Mouse (Mus musculus) hindbrain, embryonic 13.5 days (tissue): ENCODE data around the gene Megf11. TPM values are rescaled to one million over a fixed set of nuclear protein-coding genes. Genes with fewer than 3 reads are reported as not detected.
A peak's percentile ranks its signal among the peaks of the same experiment; 100 is the strongest.
"Not testable (repeated sequence)": the region's sequence is repeated elsewhere in the genome, so short reads cannot be mapped to it uniquely, and the experiment has no call there.

Source experiments
- ATAC-seq: fragments of 200-750 bp; cut with Nextera tagmentation; 2 replicates; pipeline ENCODE4 v1.8.0; 2017; ENCODE audit warnings: moderate TSS enrichment; ENCODE audit not compliant: low FRiP score
- H3K27ac ChIP-seq: fragments of 300-500 bp; sonication (generic); 2 replicates; pipeline ENCODE4 v1.5.1; 2015; ENCODE audit warnings: inconsistent platforms, mild to moderate bottlenecking, moderate library complexity
- H3K27me3 ChIP-seq: fragments of 300-500 bp; sonication (generic); 2 replicates; pipeline ENCODE4 v1.6.1; 2015; ENCODE audit warnings: mild to moderate bottlenecking, inconsistent platforms
- H3K36me3 ChIP-seq: fragments of 300-500 bp; sonication (generic); 2 replicates; pipeline ENCODE4 v1.6.1; 2015; ENCODE audit warnings: mild to moderate bottlenecking, inconsistent platforms
- H3K4me1 ChIP-seq: fragments of 300-500 bp; sonication (generic); replicated peaks from 2 replicates; pipeline ENCODE4 v1.6.1; 2015; ENCODE audit warnings: inconsistent platforms
- H3K4me2 ChIP-seq: fragments of 300-500 bp; sonication (generic); 2 replicates; pipeline ENCODE4 v1.6.1; 2015; ENCODE audit warnings: inconsistent platforms, mild to moderate bottlenecking, moderate library complexity
- H3K4me3 ChIP-seq: fragments of 300-500 bp; sonication (generic); 2 replicates; pipeline ENCODE4 v1.5.1; 2015; ENCODE audit warnings: mild to moderate bottlenecking, inconsistent platforms
- H3K9ac ChIP-seq: fragments of 300-500 bp; sonication (generic); 2 replicates; pipeline ENCODE4 v1.6.1; 2015; ENCODE audit warnings: mild to moderate bottlenecking, inconsistent platforms
- H3K9me3 ChIP-seq: fragments of 300-500 bp; sonication (generic); 2 replicates; pipeline ENCODE4 v1.6.1; 2016; ENCODE audit warnings: inconsistent platforms
- WGBS: fragments of 180-500 bp; shearing (Covaris S2); methylation state at CpG from one replicate; pipeline ENCODE4 v1.1.7; 2015; 5-methylcytosine and 5-hydroxymethylcytosine counted together
- polyA plus RNA-seq: library from polyadenylated mRNA; unstranded; fragments of >200 nt; fragmentation: Nextera tagmentation; extraction: Ambion mirVana; gene quantifications from 2 replicates; pipeline ENCODE4 v1.2.1, GENCODE M21; 2015

The Megf11 gene
- polyA plus RNA-seq, 1 experiment from 2014 or later, result 15.7 TPM

DNA sequence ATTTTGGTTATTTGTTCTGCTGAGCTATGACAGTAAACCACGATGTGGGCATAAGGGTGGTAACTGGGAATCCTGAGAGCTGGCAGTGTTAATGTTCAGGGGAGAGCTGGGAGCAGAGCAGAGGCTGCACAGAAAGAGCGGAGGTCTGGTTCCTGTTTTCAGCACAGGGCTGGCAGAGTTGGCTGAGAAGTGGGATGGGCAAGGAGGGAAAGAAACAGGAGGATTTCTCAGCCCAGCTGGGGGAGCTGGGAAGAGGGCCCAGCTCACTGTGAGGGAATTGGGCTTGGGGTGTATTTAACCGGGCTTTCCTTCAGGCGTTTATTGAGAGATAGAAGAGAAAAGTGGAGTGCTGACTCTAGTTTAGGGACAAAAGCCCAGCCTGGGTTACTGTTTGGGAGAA is 88.3 kb downstream of the Megf11 start:
- H3K9ac ChIP-seq, result no peak overlapping the region
- no peak for ATAC-seq
- H3K4me2 ChIP-seq, result no peak overlapping the region
- H3K36me3 ChIP-seq, result no peaks in the 10 kb centered on the region
- H3K27ac ChIP-seq, result no peak overlapping the region
- peaks cover 42% of the 10 kb centered on the region for H3K4me1 ChIP-seq
- 0 out of 2 replicates have a peak, but pooled peaks cover 9% of the 10 kb centered on the region for H3K27me3 ChIP-seq
- WGBS, result 59% methylated on average over 4 of the region's 4 CpGs
- no peaks in the 10 kb centered on the region for H3K9me3 ChIP-seq
- H3K4me3 ChIP-seq, result no peak overlapping the region

DNA sequence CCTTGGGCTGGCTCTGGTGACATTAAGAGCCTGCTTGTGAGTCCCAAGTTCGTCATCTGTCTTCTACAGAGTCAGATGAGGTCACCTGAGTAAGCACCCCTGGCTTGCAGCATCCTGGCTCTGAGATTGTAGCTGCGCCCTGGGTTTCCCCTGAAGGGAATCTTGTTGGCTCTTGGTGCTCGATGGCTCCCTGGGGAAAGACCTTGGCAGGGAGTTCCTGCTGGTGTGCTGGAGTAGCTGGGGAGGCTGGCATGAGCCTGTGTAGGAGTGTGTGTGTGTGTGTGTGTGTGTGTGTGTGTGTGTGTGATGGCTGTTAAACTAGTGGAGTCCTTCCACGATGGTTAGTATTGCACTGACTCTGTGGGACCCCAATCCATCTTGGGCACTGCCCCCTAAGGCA is 88.7 kb downstream of the Megf11 start:
- no peaks in the 10 kb centered on the region for H3K36me3 ChIP-seq
- 40% methylated on average over 4 of the region's 4 CpGs for WGBS
- H3K9ac ChIP-seq, result no peak overlapping the region
- H3K27me3 ChIP-seq, result 0 out of 2 replicates have a peak, but pooled peaks cover 9% of the 10 kb centered on the region
- no peak for ATAC-seq
- H3K4me2 ChIP-seq, result no peak overlapping the region
- H3K4me1 ChIP-seq, result peaks cover 42% of the 10 kb centered on the region
- H3K9me3 ChIP-seq, result no peaks in the 10 kb centered on the region
- H3K4me3 ChIP-seq, result no peak overlapping the region
- no peak overlapping the region for H3K27ac ChIP-seq

DNA sequence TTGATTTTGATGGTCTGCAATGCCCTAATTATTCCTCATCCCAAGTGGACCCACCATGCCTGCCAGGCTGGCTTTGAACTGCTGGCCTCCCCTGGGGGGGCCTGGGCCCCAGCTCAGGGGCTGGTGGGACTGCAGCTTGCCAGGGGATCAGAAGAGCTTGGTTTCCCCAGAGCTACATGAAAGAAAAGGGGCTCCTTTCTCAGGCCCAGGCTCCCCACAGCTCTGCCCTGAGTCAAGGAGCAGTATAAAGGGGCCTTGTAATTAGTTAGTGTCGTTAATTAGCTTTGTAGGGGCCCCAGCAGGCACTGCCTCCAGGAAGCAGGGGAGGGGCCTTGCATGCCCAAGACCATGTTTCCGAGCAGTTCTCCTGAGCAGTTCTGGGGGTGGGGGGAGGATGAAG is 90.5 kb downstream of the Megf11 start:
- no peak for ATAC-seq
- Histone ChIP-seq H3K4me1 (peaks cover 42% of the 10 kb centered on the region), H3K9me3 (no peaks in the 10 kb centered on the region), H3K27ac (0 out of 2 replicates have a peak overlapping the region, but pooled peaks have one; percentile 19), H3K36me3 (no peaks in the 10 kb centered on the region), H3K4me3 (no peak overlapping the region), H3K9ac (no peak overlapping the region), H3K4me2 (no peak overlapping the region), H3K27me3 (0 out of 2 replicates have a peak, but pooled peaks cover 9% of the 10 kb centered on the region)
- 18% methylated on average over 2 of the region's 2 CpGs for WGBS

DNA sequence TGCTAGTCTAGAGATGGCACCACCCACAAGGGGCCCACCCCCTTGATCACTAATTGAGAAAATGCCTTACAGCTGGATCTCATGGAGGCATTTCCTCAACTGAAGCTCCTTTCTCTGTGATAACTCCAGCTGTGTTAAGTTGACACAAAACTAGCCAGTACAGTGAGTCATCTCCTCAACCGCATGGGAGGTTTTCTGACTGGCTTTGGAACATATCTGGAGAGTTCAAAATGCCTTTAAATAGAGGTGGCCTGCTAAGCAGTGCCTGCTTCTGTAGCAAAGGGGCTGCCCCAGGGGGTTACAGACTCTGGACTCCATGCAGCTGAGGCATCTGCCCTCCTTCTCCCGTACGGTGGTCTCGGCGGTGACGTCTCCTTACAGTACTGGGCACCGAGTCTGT is 92.0 kb downstream of the Megf11 start:
- not testable (repeated sequence) for ATAC-seq, H3K4me3 ChIP-seq

DNA sequence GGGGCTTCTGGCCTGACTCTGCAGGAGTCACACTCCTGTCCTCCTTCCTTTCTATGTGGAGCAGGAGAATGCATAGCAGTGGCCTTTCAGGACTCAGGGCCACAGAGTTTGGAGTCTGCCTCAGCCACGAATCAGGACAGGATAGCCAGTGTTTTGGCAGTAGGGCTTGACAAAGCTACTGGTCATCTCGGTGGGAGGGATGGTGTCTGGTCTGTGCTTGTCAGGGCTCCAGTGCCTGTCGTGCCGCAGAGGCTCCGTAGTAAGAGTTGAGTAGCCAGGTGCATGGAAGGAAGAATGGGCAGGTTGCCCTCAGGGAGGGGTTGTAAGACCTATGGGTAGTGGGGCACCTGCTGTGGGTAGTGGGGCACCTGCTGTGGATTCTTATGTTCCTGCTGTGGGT is 96.7 kb downstream of the Megf11 start:
- 83% methylated on average over 5 of the region's 5 CpGs for WGBS
- no peak for ATAC-seq
- H3K4me1 ChIP-seq, result 0 out of 2 replicates have a peak, but pooled peaks cover 7% of the 10 kb centered on the region

More for the DNA sequence above, 92.0 kb downstream of the Megf11 start:
- H3K4me2 ChIP-seq, H3K9ac ChIP-seq, H3K36me3 ChIP-seq, H3K27ac ChIP-seq, H3K27me3 ChIP-seq, H3K9me3 ChIP-seq: not testable (repeated sequence)
- peaks cover 38% of the 10 kb centered on the region for H3K4me1 ChIP-seq
- WGBS, result 77% methylated on average over 7 of the region's 7 CpGs

DNA sequence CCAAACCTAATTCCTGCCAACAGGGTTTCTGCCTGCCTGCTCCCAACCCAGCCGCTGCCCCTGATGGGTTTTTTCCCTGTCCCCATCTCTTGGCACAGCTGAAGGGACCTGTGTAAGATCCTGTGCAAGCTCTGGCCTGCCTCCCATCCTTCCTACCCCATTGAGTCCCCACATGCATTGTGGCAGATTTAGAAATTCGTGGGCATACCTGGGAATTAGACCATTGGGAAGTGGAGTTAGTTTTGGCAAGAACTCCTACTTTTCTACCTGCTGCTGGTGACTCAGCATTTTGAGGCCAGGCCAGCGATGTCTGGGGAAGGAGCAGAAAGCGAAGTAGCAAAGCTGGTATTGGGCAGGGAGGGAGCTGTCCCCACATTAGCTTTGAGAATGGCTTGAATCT is 102.0 kb downstream of the Megf11 start:
- Histone ChIP-seq H3K4me3 (no peak overlapping the region), H3K4me1 (peaks cover 6% of the 10 kb centered on the region), H3K27me3 (peaks cover 8% of the 10 kb centered on the region; the same call in 1 of the 2 replicates), H3K36me3 (no peaks in the 10 kb centered on the region), H3K9ac (no peak overlapping the region), H3K4me2 (no peak overlapping the region), H3K9me3 (no peaks in the 10 kb centered on the region), H3K27ac (no peak overlapping the region)
- WGBS, result 73% methylated on average over 4 of the region's 4 CpGs
- ATAC-seq, result no peak

More for the DNA sequence above, 96.7 kb downstream of the Megf11 start:
- H3K27me3 ChIP-seq, result peaks cover 16% of the 10 kb centered on the region; the same call in 1 of the 2 replicates
- H3K9me3 ChIP-seq, result no peaks in the 10 kb centered on the region
- no peak overlapping the region for H3K9ac ChIP-seq
- H3K27ac ChIP-seq, result no peak overlapping the region
- no peak overlapping the region for H3K4me3 ChIP-seq
- H3K36me3 ChIP-seq, result no peaks in the 10 kb centered on the region
- no peak overlapping the region for H3K4me2 ChIP-seq

DNA sequence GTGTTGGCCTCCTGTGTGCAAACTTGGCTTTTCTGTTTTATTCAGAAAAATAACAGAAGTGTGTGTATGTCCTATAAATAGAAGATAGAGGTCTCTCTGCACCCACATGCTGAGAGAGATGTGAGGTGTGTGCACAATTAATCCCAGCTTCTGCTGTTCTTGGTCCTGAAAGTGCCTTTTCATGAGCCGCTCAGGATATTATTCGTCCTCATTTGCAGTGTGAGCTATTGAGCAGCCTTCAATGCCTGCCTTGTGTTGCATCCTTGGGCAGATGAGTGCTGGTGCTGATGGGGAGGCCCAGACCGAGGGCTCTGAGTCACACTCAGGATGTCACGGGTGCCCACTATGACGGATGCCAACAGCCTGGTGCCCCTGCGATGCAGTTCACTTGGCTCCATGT is 109.2 kb downstream of the Megf11 start:
- Histone ChIP-seq H3K36me3 (no peaks in the 10 kb centered on the region), H3K4me2 (no peak overlapping the region), H3K9me3 (no peaks in the 10 kb centered on the region), H3K9ac (no peak overlapping the region), H3K27ac (no peak overlapping the region), H3K4me3 (no peak overlapping the region), H3K27me3 (0 out of 2 replicates have a peak, but pooled peaks cover 5% of the 10 kb centered on the region), H3K4me1 (peaks cover 23% of the 10 kb centered on the region)
- 82% methylated on average over 6 of the region's 6 CpGs for WGBS
- ATAC-seq, result no peak

DNA sequence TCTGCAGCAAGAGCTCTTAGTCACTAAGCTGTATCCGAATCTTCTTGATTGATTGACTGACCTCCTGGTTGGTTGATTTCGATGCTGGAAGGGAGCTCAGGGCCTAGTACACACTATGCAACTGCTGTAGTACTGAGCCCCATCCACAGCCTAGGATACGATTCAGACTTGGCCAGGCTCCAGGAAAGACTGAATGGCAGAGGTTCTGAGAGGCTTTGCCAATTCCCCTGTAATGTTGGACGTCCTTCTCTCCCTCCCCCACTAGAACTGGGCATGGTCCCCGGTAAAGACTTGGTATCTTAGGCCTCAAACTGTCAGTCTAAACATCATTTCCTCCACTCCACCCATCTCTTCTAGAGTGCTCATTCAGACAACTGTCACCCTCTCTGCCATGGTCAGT is 113.5 kb downstream of the Megf11 start:
- Histone ChIP-seq H3K4me2 (no peak overlapping the region), H3K9ac (no peak overlapping the region), H3K27ac (no peak overlapping the region), H3K27me3 (peaks cover 16% of the 10 kb centered on the region; the same call in 1 of the 2 replicates), H3K9me3 (no peaks in the 10 kb centered on the region), H3K4me1 (peaks cover 34% of the 10 kb centered on the region), H3K36me3 (no peaks in the 10 kb centered on the region), H3K4me3 (no peak overlapping the region)
- peak; percentile 70 for ATAC-seq
- WGBS, result 54% methylated on average over 5 of the region's 5 CpGs

DNA sequence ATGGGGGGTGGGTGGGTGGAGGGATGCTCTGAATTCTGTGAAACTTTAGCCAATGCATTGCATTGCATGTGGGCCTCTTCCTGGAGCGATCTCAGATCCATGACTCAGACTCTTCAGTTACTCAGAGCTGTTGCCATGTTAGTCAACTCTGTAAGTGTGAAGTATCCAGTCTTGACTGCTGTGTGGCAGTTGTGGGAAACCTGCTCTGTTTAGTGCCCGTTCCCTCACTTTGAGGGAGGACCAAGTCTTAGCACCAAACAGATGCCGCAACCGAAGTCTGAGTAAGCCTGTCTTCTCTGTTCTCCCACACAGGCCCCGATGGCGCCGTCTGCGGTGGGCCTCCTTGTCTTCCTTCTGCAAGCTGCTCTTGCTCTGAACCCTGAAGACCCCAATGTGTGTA is 115.8 kb downstream of the Megf11 start:
- Histone ChIP-seq H3K9ac (no peak overlapping the region), H3K4me1 (peaks cover 53% of the 10 kb centered on the region), H3K27ac (no peak overlapping the region), H3K4me2 (no peak overlapping the region), H3K27me3 (peaks cover 12% of the 10 kb centered on the region; the same call in 1 of the 2 replicates), H3K4me3 (no peak overlapping the region), H3K36me3 (no peaks in the 10 kb centered on the region), H3K9me3 (no peaks in the 10 kb centered on the region)
- WGBS, result 96% methylated on average over 8 of the region's 8 CpGs
- no peak for ATAC-seq

DNA sequence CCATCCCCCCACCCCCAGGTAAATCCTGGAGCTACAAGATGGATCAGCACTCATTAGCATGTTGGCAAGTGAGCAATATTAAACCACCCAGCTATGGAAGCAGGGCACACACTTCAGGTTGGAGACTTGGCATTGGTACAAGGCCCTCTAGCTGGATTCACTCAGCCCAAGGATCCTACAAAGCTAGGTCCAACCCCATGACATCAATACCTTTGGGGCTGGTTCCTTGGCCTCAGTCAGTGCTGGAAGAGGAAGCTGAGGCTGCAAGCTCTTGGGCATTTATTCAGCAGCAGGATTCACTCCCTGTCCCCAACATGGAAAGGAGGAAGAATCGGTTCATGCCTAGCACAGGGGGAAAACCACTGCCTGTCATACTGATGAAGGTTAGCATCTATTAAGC is 118.6 kb downstream of the Megf11 start:
- Histone ChIP-seq H3K4me1 (peaks cover 53% of the 10 kb centered on the region), H3K4me2 (no peak overlapping the region), H3K4me3 (no peak overlapping the region), H3K27me3 (peaks cover 11% of the 10 kb centered on the region; the same call in 1 of the 2 replicates), H3K9me3 (no peaks in the 10 kb centered on the region), H3K9ac (no peak overlapping the region), H3K36me3 (no peaks in the 10 kb centered on the region), H3K27ac (no peak overlapping the region)
- 93% methylated on average over 1 of the region's 1 CpGs for WGBS
- ATAC-seq, result no peak

DNA sequence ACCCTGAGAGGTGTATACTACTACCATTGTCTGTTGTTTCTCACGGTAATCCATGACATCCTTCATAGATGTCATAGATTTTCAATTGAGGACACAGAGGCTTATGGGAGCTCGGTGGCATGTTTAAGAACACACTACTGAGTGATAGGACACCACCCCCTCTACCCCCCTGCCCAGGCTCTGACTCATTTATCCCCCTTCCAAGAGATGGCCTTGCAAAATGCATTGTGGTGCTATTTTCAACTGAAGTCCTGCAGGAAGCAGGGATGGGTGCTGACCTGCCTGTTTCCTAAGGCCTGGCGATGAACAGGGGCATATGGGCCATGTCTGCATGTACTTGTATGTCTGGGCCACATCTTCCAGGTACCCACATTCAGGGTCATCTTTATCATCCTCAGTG is 119.0 kb downstream of the Megf11 start:
- Histone ChIP-seq H3K4me3 (no peak overlapping the region), H3K27me3 (peaks cover 11% of the 10 kb centered on the region; the same call in 1 of the 2 replicates), H3K36me3 (no peaks in the 10 kb centered on the region), H3K4me1 (peaks cover 49% of the 10 kb centered on the region), H3K9me3 (no peaks in the 10 kb centered on the region), H3K27ac (no peak overlapping the region; the same call in 1 of the 2 replicates), H3K4me2 (no peak overlapping the region), H3K9ac (no peak overlapping the region)
- no peak for ATAC-seq
- 81% methylated on average over 3 of the region's 3 CpGs for WGBS

DNA sequence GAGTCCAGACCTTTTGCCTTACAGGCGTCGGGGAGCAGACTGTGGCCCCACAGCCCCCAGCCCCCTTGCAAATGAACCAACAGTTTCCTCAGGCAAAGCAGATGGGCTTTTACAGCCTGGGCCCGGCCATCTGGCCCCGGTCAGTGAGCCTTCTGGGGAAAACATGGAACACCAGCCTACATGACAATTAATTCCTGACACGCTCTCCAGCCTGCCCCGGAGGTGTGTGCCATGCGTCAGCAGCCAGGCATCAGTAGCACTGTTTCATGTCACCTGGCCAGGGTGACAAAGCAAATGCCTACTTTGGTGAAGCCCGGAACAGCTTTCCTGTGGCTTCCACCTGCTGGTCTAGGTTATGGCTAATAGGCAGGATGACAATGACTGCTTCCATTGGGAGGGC is 119.5 kb downstream of the Megf11 start:
- Histone ChIP-seq H3K4me1 (peaks cover 49% of the 10 kb centered on the region), H3K4me2 (no peak overlapping the region), H3K27me3 (peaks cover 11% of the 10 kb centered on the region; the same call in 1 of the 2 replicates), H3K4me3 (no peak overlapping the region), H3K9ac (no peak overlapping the region), H3K9me3 (no peaks in the 10 kb centered on the region), H3K27ac (no peak overlapping the region; the same call in 1 of the 2 replicates), H3K36me3 (no peaks in the 10 kb centered on the region)
- WGBS, result 40% methylated on average over 8 of the region's 8 CpGs
- no peak for ATAC-seq
